In genomic region chr1:130734452-130734851, GRCm38 (mm10) we compare ENCODE assay signal across 15 mouse cellular contexts. TPM values are rescaled to one million over a fixed set of nuclear protein-coding genes. Genes with fewer than 3 reads are reported as not detected.
DNase-seq lines count a peak whose midpoint lies in the region; ATAC-seq and TF ChIP-seq lines count a peak whose summit lies in the region.
"Had no signal": no experiment of that assay in that cellular context is flagged by ENCODE, and none has a peak within 500 bp of the region (broad histone marks: within the 10 kb centered on the region; RNA-seq: fewer than 3 reads in every experiment).

No protein-coding gene starts in this region.

- H3K9ac ChIP-seq in lung, embryonic 14.5 days: no peak overlapping the region
- no peak overlapping the region for H3K9ac ChIP-seq in embryonic facial prominence, embryonic 15.5 days
- no peak overlapping the region for H3K9ac ChIP-seq in stomach, embryonic 15.5 days
- H3K9ac ChIP-seq: neural tube, embryonic 12.5 days had no signal

- peaks cover 18% of the 10 kb centered on the region for H3K4me1 ChIP-seq in lung, embryonic 14.5 days (ENCODE audit: insufficient read depth)
- peaks cover 3% of the 10 kb centered on the region; the same call in 1 of the 2 replicates for H3K4me1 ChIP-seq in embryonic facial prominence, embryonic 15.5 days
- peaks cover 11% of the 10 kb centered on the region for H3K4me1 ChIP-seq in stomach, embryonic 15.5 days
- H3K4me1 ChIP-seq: neural tube, embryonic 12.5 days had no signal

- no peak overlapping the region for H3K4me3 ChIP-seq in lung, embryonic 14.5 days (ENCODE audit: low read depth, low read length)
- H3K4me3 ChIP-seq in embryonic facial prominence, embryonic 15.5 days (replicated peaks): no peak overlapping the region
- H3K4me3 ChIP-seq in stomach, embryonic 15.5 days (replicated peaks): peak overlapping the region; percentile 20
- H3K4me3 ChIP-seq: limb, embryonic 10.5 days; midbrain, embryonic 10.5 days; neural tube, embryonic 12.5 days had no signal

- H3K36me3 ChIP-seq in lung, embryonic 14.5 days (ENCODE audit: insufficient read depth): no peaks in the 10 kb centered on the region
- H3K36me3 ChIP-seq in embryonic facial prominence, embryonic 15.5 days: no peaks in the 10 kb centered on the region
- no peaks in the 10 kb centered on the region for H3K36me3 ChIP-seq in stomach, embryonic 15.5 days
- H3K36me3 ChIP-seq: limb, embryonic 10.5 days; midbrain, embryonic 10.5 days; neural tube, embryonic 12.5 days had no signal

- H3K9me3 ChIP-seq in lung, embryonic 14.5 days (ENCODE audit: low read depth, low read length): no peaks in the 10 kb centered on the region
- no peaks in the 10 kb centered on the region for H3K9me3 ChIP-seq in embryonic facial prominence, embryonic 15.5 days (replicated peaks)
- H3K9me3 ChIP-seq in stomach, embryonic 15.5 days: no peaks in the 10 kb centered on the region
- H3K9me3 ChIP-seq: limb, embryonic 10.5 days; midbrain, embryonic 10.5 days; neural tube, embryonic 12.5 days had no signal

- no peaks in the 10 kb centered on the region for H3K27me3 ChIP-seq in lung, embryonic 14.5 days (ENCODE audit: insufficient read depth, low read length)
- H3K27me3 ChIP-seq in embryonic facial prominence, embryonic 15.5 days: no peaks in the 10 kb centered on the region
- no peaks in the 10 kb centered on the region for H3K27me3 ChIP-seq in stomach, embryonic 15.5 days (replicated peaks)
- H3K27me3 ChIP-seq: neural tube, embryonic 12.5 days had no signal

- peak overlapping the region; percentile 75 for H3K27ac ChIP-seq in lung, embryonic 14.5 days (ENCODE audit: low read depth)
- 0 out of 2 replicates have a peak overlapping the region, but pooled peaks have one; percentile 39 for H3K27ac ChIP-seq in embryonic facial prominence, embryonic 15.5 days (replicated peaks)
- peak overlapping the region; percentile 84 for H3K27ac ChIP-seq in stomach, embryonic 15.5 days
- H3K27ac ChIP-seq: limb, embryonic 10.5 days; midbrain, embryonic 10.5 days; neural tube, embryonic 12.5 days had no signal

- TF ChIP-seq CTCF in lung, embryonic 14.5 days (IDR thresholded peaks at IDR 0.05; ENCODE audit: low read depth): no peak

- 38% methylated on average over 5 of the region's 5 CpGs for WGBS in lung, embryonic 14.5 days
- 45% methylated on average over 5 of the region's 5 CpGs for WGBS in embryonic facial prominence, embryonic 15.5 days
- 37% methylated on average over 5 of the region's 5 CpGs for WGBS in stomach, embryonic 15.5 days

- no peak for ATAC-seq in lung, embryonic 14.5 days (ENCODE audit: insufficient read depth)
- ATAC-seq in embryonic facial prominence, embryonic 15.5 days (ENCODE audit: insufficient number of reproducible peaks, low FRiP score, low TSS enrichment, low read depth): no peak
- no peak for ATAC-seq in stomach, embryonic 15.5 days (ENCODE audit: insufficient read depth, low FRiP score, low read depth)
- ATAC-seq: forebrain, embryonic 16.5 days had no signal

- H3K4me2 ChIP-seq in lung, embryonic 14.5 days: peak overlapping the region; percentile 57
- H3K4me2 ChIP-seq in embryonic facial prominence, embryonic 15.5 days (replicated peaks): no peak overlapping the region
- peak overlapping the region; percentile 44 for H3K4me2 ChIP-seq in stomach, embryonic 15.5 days
- H3K4me2 ChIP-seq: neural tube, embryonic 12.5 days had no signal

- DNase-seq in lung, embryonic 14.5 days: peak; percentile 65
- DNase-seq in lung, adult 18-20 months: no peak
- DNase-seq in kidney, postnatal 14 days: peak; percentile 47
- DNase-seq in left cerebral cortex, adult 9 months (ENCODE audit: low spot score in 2 of 2): no peak
- DNase-seq in urinary bladder, postnatal 4 days (ENCODE audit: low spot score in 2 of 2): no peak
- DNase-seq: adrenal gland, adult 8-10 months; heart, postnatal 14 days; thymus, postnatal 4 days had no signal

RNA-seq across cellular contexts. Expression of gene AA986860, which starts 2.7 kb away (rescaled TPM):
- polyA plus RNA-seq in lung, embryonic 14.5 days (2014; fragmentation: Nextera tagmentation; extraction: Ambion mirVana): 7.8 TPM in 2 replicates
- polyA plus RNA-seq in embryonic facial prominence, embryonic 15.5 days (2015; fragmentation: Nextera tagmentation; extraction: Ambion mirVana): 12.7 and 14.3 TPM in 2 replicates
- polyA plus RNA-seq in stomach, embryonic 15.5 days (2015; fragmentation: Nextera tagmentation; extraction: Ambion mirVana): 32.3 and 36.7 TPM in 2 replicates

RNA-seq across cellular contexts. Expression of gene Pfkfb2, which starts 5.4 kb away (rescaled TPM):
- 6.5 and 7.2 TPM in 2 replicates for polyA plus RNA-seq in lung, embryonic 14.5 days (2014; fragmentation: Nextera tagmentation; extraction: Ambion mirVana)
- polyA plus RNA-seq in embryonic facial prominence, embryonic 15.5 days (2015; fragmentation: Nextera tagmentation; extraction: Ambion mirVana): 9.2 and 10.1 TPM in 2 replicates
- 10.1 and 10.9 TPM in 2 replicates for polyA plus RNA-seq in stomach, embryonic 15.5 days (2015; fragmentation: Nextera tagmentation; extraction: Ambion mirVana)

RNA-seq across cellular contexts. Expression of gene Yod1, which starts 17.3 kb away (rescaled TPM):
- 11.7 and 11.8 TPM in 2 replicates for polyA plus RNA-seq in lung, embryonic 14.5 days (2014; fragmentation: Nextera tagmentation; extraction: Ambion mirVana)
- 11.8 and 14.9 TPM in 2 replicates for polyA plus RNA-seq in embryonic facial prominence, embryonic 15.5 days (2015; fragmentation: Nextera tagmentation; extraction: Ambion mirVana)
- 14.1 and 15.1 TPM in 2 replicates for polyA plus RNA-seq in stomach, embryonic 15.5 days (2015; fragmentation: Nextera tagmentation; extraction: Ambion mirVana)

RNA-seq across cellular contexts. Expression of gene Gm29427, which starts 18.9 kb away (rescaled TPM):
- polyA plus RNA-seq in lung, embryonic 14.5 days (2014; fragmentation: Nextera tagmentation; extraction: Ambion mirVana): not detected in 2 replicates
- polyA plus RNA-seq in embryonic facial prominence, embryonic 15.5 days (2015; fragmentation: Nextera tagmentation; extraction: Ambion mirVana): not detected in 2 replicates
- polyA plus RNA-seq in stomach, embryonic 15.5 days (2015; fragmentation: Nextera tagmentation; extraction: Ambion mirVana): not detected in 2 replicates
- polyA plus RNA-seq: large intestine, adult 2 months; limb, embryonic 10.5 days; midbrain, embryonic 10.5 days; neural tube, embryonic 12.5 days had no signal

Comparison
In these comparisons a context has a peak if more than half of its experiments do, and no peak if none do; other contexts are left out.
1. DNase-seq: peak in lung, embryonic 14.5 days (single experiment) and kidney, postnatal 14 days (single experiment); none in lung, adult 18-20 months (0 of 2), left cerebral cortex, adult 9 months (0 of 2) and urinary bladder, postnatal 4 days (0 of 2).
2. Peak in every context shown above with its lines, with median percentiles within 50 percentile points of each other: H3K27ac ChIP-seq.